Mouse (Mus musculus) kidney, adult 9 months (tissue): ENCODE results near the gene Spata2l.

Source experiments
- DNase-seq: peaks from one replicate; pipeline ENCODE4 v3.0.0; 2022

The Spata2l gene

DNA sequence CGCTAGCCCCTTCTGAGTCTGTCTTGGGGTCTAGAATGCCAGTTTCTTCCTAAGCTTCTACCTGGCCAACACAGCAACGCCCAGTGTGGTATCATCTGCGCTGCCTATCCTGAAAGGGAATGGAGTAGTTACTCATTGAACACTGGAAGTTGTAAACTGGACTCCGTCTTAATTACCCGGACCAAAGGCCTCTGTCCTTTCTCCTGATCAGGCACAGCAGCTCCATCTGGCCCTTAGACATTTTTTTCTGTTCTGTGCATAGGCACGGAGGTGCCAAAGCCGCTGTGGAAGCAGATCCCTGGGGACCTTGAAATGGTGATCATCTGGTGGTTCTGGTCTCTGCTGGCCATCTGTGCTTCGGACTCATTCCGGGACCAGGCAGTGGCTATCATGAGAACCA lies 42.3 kb downstream of the Spata2l start:
- DNase-seq = peak; percentile 75

DNA sequence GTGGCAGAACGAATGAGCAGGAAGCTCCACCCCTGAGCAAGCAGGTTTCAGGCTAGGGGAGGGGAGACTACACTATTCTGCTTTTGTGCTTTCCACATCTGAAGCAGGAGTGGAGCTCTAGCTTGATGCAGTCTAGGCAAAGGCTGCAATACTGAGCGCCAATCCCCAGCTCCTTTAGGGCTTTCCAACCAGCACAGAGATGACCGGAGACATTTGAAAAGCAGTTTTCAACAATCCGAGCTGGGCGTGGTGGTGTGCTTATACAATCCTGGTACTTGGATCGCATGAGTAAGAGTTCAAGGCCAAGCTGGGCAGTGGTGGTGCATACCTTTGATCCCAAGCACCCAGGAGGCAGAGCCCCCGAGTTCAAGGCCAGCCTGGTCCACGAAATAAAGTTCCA lies 44.1 kb downstream of the Spata2l start:
- DNase-seq = no peak

DNA sequence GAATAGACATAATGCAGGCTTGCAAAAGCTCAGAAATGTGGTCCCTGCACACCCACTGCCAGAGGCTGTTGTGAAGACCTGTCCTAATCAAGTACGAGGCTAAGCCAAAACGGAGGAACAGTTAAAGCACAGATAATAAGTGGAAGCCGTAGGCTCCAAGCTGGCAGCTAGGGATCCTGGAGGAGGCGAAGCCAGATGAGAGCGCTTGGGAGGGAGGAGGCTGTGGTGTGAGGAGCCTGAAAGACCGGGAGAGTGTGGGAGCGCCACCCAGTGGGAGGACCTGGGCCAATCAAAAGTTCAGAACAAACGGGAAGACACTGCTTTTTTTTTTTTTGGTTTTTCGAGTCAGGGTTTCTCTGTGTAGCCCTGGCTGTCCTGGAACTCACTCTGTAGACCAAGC lies 45.4 kb downstream of the Spata2l start:
- peak; percentile 87 for DNase-seq

DNA sequence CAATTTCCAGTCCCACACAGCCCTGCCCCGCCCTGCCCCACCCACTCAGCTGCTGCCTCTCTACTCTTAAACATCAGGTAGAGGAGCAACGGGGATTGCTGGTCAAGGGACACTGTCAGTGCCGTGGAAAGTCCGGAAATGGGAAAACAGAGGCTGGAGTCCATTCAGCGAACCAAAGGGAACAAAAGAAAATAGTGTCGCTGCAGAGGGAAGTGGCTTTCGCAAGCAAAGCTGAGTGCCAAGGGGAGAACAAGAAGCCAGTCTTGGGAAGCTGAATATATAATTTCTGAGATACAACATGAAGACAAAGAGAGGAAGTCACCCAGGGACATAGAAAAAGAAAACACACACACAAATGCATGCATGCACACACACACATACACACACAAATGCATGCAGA lies 47.2 kb downstream of the Spata2l start:
- DNase-seq = no peak

DNA sequence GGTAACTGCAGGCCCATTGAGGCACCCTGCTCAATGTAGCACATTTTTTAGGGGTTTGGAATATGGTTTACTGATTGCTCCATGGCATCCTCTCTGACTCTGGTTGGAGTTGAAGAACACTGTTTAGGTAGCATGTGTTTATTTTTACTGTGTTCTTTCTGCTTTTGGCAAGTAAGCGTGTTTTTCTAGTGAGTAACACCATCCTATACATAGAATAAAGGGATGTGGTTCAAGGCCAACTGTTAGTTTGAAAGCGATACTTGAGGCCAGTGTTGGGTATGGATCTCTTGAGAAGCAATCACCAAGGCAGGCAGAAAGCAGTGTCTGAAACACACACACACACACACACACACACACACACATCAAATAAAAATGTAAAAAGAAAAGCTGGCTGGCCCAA lies 48.0 kb downstream of the Spata2l start:
- no peak for DNase-seq

DNA sequence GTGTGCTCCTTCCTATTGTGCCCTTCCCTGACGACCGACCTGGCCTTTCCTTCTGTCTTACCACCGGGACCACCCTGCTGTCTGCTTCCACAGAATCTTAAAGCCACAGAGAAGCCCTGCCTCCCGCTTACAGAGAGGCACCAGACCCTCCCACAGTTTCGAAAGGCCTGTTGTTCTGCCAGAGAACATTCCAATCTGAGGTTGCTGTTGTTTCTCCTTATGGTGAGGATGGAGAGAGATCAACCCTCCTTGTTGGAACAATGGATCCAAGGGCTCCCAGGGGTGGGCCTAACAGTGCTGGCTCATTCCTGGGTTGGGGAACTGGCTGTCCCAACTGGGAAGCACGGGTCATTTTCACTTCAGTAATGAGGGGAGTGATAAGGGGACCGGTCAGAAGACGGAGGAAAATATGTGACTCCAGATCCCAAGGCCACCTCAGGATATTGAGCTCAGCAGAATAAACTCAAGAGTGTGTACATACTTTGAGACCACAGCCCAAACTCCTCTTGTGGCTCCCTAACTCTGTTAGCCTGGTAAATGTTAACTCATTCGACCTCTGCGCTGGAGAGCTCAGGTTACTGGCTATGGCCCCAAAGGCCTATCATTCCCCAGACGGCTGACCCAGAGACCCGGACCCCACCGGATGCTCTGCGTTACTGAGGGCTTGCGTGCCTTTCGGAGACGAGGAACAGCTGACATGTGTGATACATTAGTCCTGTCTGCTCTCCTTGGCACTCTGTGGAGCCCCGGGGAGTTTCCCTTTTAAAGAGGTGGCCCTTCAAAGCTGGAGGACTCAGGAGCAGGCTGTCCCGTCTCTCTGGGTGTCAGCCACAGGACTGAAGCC lies 50.2 kb downstream of the Spata2l start, which contains the start of gene Dpep1:
TSS of gene Dpep1 (plus strand) at position 677 of the 844 bp plus-strand sequence.
- DNase-seq = peak; percentile 72

DNA sequence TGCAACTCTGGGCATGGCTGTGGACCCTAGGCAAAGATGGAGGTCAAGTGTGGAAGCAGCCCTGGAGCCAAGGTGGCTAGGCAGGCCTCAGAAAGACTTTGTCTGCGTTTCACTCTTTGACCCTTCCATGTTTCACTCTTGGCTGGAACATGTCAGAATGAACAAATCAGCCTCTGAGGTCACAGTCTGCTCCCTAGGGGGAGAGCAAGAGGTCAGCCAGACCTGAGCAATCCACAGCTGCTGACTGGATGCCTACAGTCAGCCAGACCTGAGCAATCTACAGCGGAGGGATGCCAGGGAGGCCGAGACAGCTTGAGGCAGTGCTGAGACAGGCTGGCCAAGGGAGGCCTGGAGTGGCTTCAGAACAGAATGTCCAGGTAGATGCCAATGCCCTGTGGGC lies 54.6 kb downstream of the Spata2l start:
- DNase-seq = peak; percentile 91
